Mouse (Mus musculus) neutrophil, adult 5-6 weeks (primary cell): Measurements from ENCODE around the gene Arhgap15. TPM values are rescaled to one million over a fixed set of nuclear protein-coding genes. Genes with fewer than 3 reads are reported as not detected.
A peak's percentile ranks its signal among the peaks of the same experiment; 100 is the strongest.

Experiments
- ATAC-seq: fragments of 151-379, 151-347 bp; 2 replicates; pipeline ENCODE4 v1.8.0; 2017; ENCODE audit warnings: mild to moderate bottlenecking, moderate TSS enrichment; ENCODE audit not compliant: insufficient number of reproducible peaks, poor library complexity, low FRiP score, severe bottlenecking; ENCODE audit errors: extremely low read depth
- total RNA-seq: library from RNA; stranded (forward); fragments of 200-1000 nt; gene quantifications from 2 replicates; pipeline ENCODE4 v1.2.3, GENCODE M21; 2017

The Arhgap15 gene
- total RNA-seq, 1 experiment from 2014 or later, result 275 TPM

- ATAC-seq, result 0 out of 2 replicates have a peak, but pooled peaks have one; percentile 41
Measured at GRCm38 (mm10) chr2:43851195-43851594, 102.6 kb downstream of the Arhgap15 start.

- no peak for ATAC-seq
Measured at GRCm38 (mm10) chr2:43862709-43863108, 114.1 kb downstream of the Arhgap15 start.

- peak; percentile 69; the same call in 1 of the 2 replicates for ATAC-seq
Measured at GRCm38 (mm10) chr2:43902403-43902973, 153.9 kb downstream of the Arhgap15 start.

DNA sequence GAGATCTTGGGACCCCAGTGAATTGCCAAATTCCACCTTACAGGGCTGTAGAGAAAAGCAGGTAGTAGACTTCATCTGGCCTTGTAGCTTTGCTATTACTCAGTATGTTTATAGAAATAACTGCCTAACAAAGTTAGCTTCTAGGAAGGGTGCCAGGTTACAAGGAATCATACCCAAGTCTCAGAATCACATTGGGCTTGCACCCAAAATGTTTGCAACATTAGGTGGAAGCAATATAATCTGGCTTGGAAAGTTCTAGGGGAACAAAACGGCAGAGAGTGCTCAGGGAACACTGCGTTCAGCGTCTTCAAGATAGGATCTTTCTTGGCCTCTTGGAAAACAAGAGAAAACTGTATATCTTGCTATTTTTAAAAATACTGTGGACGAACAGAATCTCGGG, 158.9 kb downstream of the Arhgap15 start:
- no peak for ATAC-seq

- ATAC-seq, result no peak
Measured at GRCm38 (mm10) chr2:43914104-43914503, 165.5 kb downstream of the Arhgap15 start.

DNA sequence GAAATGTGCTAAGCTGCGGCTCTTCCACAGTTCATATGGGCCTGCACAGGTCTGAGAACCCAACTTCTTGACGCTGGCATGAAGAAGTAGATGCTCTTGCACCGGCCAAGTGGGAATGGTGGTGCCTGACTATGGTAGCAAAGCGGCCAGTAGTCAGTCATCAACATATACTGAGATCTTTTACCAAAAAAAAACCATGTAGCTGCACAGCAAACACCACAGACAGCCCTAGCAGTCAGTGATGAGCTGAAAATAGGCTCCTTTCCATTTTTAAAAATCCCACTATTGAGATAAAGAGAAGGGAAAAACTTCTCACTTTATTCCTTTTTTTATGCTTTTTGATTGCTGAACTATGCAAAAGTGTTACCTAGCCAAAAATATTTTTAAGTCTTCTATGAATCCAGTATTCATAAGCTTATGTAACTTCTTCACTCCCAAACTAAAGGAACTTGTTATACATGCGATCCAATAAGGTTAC, 175.3 kb downstream of the Arhgap15 start:
- ATAC-seq, result no peak

GRCm38 (mm10) chr2:43931687-43932086, 183.1 kb downstream of the Arhgap15 start:
- ATAC-seq, result no peak

DNA sequence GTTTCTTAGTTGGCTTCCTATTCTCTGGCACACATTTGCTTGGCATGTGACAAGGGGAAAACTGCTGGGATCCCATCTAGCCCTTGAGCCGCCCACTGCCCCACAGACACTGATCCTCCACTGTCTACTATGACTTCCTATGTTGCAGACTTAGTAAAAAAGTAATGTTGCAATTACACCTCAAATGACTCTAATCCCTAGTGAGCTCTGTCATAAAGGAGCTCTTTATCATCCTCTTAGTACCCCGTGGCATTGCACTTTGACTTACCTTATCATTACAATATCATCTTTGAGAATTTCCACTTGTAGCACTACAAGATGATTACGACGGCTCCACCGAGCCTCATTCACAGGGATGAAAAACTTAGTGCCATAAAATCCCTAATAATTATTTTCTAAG, 190.6 kb downstream of the Arhgap15 start:
- no peak for ATAC-seq

DNA sequence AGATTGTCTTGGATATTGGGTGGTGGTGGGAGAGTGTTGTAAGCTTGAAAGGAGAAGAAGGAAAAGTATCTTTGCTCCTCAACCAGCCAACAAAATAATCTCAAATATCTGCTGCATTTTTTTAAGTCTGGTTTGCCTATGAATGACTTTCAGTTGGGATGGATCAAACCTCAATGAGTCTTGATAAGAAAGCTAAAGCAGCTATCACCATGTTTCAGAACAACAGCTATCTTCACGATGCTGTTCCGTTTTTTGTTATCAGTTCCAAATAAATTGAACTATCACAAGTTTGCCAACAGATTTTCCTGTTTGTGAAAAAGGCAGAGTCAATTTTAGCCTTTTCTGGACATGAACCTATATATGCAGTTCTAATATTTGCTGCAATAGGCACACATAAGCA, 197.1 kb downstream of the Arhgap15 start:
- no peak for ATAC-seq

DNA sequence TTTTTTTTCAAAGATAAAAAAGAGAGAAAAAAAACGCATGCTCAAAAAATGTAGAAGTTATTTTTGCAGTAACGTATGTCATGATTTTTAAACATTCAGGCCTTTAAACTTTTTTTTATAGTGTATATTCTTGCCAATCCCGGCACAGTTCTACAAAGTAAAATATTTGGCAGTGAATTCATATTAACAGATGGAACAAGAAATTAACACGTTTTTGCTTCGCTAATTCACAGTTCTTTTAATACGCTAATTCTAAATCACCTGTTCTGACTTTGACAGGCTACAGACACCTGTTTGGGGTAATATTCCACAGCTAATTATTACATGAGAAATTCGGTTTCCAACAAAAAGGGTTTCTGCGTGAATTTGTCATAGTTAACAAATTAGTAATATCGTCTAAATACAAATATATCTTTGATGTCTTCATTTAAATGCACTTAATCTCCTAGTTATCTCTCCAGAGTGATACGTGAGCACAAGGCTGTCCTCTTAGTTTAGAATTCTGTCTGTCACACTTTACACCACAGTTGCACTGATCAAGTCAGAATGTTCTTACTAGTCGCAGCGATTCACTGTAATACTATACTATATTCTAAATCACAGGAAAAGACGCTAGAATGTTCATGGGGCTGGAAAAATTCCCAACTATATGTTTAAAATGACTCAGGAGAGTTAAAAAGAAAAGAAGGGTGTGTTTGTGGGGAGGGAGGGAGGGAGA, 201.3 kb downstream of the Arhgap15 start:
- no peak for ATAC-seq

DNA sequence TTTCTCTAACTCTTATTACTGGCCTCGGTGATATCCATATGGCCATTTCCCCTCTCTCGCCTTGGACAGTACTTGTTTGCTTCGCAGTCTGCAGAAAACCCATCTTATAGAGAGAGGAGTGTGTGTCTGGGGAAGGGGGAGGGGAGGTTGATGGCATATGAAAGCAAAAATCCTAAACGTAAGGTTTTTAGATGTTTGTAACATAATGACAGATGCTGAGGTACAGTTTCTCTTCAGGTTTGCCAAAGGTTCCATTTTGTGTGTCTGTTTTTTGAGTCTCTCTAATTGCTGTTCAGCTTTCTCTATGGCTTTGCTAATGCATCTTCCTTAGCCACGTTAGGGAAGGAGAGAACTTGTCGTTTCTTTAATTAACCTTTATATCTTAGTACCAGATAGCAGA, 202.1 kb downstream of the Arhgap15 start:
- no peak for ATAC-seq

- ATAC-seq, result no peak
Measured at GRCm38 (mm10) chr2:43959189-43959588, 210.6 kb downstream of the Arhgap15 start.

GRCm38 (mm10) chr2:43962466-43962865, 213.8 kb downstream of the Arhgap15 start:
- ATAC-seq, result no peak

GRCm38 (mm10) chr2:43968581-43968980, 220.0 kb downstream of the Arhgap15 start:
- ATAC-seq, result no peak

DNA sequence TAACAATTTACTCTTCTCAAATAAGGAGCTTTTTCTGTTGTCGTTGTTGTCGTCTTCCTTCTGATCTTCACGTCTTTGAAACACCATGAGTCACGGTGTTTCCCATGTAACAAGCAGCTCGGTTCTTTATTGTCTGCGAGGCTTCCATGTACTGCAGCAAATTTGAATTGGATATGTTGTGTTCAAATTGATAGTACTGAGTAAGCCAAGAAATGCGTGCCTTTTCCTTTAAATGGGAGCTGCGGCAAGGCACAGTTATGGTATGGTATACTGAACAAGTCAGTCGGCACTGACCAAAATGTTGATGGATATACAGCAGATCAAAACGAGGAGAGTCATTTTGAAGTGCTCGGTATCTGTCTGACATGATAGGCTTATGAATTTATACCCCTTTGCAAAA, 229.1 kb downstream of the Arhgap15 start:
- no peak for ATAC-seq

- ATAC-seq, result no peak
Measured at GRCm38 (mm10) chr2:43978177-43979013, 229.8 kb downstream of the Arhgap15 start.

DNA sequence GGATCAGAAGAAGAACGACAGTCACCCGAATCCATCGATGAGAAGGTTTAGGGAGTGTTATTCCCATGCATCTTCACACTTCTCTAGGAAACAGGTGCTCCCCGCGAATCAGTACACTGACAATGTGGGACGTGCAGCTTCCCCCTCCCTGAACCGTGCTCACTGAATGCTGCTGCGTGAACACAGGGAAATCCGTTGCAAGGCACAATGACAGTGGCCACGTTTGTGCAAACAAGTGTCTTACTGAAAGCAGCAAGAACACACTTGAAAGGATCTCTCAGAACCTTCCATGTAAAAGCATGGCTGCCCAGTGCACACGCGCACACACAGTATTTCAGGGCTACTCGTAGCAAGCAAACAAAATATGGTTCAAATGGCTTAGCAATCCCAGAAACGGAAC, 237.4 kb downstream of the Arhgap15 start:
- no peak for ATAC-seq

DNA sequence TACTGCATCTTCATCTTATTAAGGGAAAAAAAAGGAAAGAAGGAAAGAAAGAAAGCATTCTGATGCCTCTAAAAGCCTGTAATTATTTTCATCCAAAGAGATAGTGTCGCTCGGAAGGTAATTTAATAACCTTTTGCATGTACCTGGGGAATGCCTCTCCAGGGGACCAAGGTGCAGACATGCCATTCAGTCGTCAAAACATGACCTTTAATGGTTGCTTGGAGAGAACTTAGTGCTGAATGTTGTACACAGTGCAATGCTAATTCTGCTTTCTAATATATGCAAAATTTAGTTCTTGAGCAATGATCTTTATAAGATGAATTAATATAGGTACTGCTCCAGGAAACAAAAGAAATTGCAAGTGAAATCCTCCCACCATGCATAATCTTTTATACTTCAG, 239.3 kb downstream of the Arhgap15 start:
- ATAC-seq, result no peak

DNA sequence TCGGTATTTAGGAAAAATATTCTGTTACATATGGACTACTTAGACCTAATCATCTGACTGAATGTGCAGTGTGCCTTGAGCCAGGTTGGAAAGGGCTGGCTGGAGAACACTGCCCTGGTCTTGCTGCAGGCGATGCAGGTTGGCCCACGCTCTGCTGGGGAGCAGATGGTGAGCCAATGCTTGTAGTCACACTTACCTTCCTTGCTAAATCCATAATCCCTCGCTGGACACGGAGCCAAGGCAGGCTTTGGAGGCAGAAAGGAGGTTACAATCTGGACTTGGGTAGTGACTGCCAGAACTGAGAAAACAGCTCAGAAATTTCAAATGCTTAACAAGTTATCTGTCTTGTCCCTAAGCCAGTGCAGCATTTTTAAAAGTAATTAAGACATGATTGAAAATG, 241.2 kb downstream of the Arhgap15 start:
- no peak for ATAC-seq

DNA sequence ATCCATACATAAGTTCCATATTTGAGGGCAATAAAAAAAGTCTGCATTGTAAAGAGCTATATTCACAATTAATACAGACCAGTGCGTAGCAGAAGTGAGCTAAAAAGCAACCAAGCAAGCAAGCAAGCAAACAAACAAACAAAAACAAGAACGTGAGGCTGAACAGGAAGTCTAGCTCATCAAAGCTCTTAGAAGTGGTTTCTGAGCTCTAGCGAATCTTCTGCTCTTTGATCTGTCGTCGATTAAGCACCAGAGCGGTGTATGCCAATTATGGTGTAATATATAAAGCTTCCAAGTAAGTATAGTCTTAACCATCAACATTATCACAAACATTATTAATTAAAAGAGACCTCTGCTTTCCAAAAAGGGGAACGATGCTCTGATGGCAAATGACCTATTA, 243.9 kb downstream of the Arhgap15 start:
- no peak for ATAC-seq
